Mouse (Mus musculus) midbrain, embryonic 14.5 days (tissue): ENCODE measurements around the gene Bcl2. TPM values are rescaled to one million over a fixed set of nuclear protein-coding genes. Genes with fewer than 3 reads are reported as not detected.

Source experiments
- ATAC-seq: fragments of 200-750 bp; cut with Nextera tagmentation; 2 replicates; pipeline ENCODE4 v1.8.0; 2017; ENCODE audit warnings: moderate number of reproducible peaks, moderate library complexity; ENCODE audit not compliant: low FRiP score, low TSS enrichment
- DNase-seq: peaks from one replicate; pipeline ENCODE4 v3.0.0-alpha.2; 2015
- H3K27ac ChIP-seq: fragments of 300-500 bp; sonication (generic); replicated peaks from 2 replicates; pipeline ENCODE4 v1.5.1; 2014; ENCODE audit warnings: mild to moderate bottlenecking, low read depth, low read length, moderate library complexity
- H3K27me3 ChIP-seq: fragments of 300-500 bp; sonication (generic); 2 replicates; pipeline ENCODE4 v1.6.1; 2014; ENCODE audit warnings: low read length, control low read depth, mixed read lengths; ENCODE audit not compliant: control insufficient read depth, insufficient read depth
- H3K36me3 ChIP-seq: fragments of 300-500 bp; sonication (generic); 2 replicates; pipeline ENCODE4 v1.6.1; 2014; ENCODE audit warnings: low read length, control low read depth; ENCODE audit not compliant: control insufficient read depth, insufficient read depth
- H3K4me1 ChIP-seq: fragments of 300-500 bp; sonication (generic); 2 replicates; pipeline ENCODE4 v1.6.1; 2014; ENCODE audit warnings: mild to moderate bottlenecking, antibody characterized with exemption, low read length, control low read depth; ENCODE audit not compliant: control insufficient read depth, insufficient read depth
- H3K4me2 ChIP-seq: fragments of 300-500 bp; sonication (generic); 2 replicates; pipeline ENCODE4 v1.6.1; 2014; ENCODE audit warnings: mild to moderate bottlenecking, low read length, moderate library complexity
- H3K4me3 ChIP-seq: fragments of 300-500 bp; sonication (generic); replicated peaks from 2 replicates; pipeline ENCODE4 v1.5.1; 2014; ENCODE audit warnings: low read depth, low read length
- H3K9ac ChIP-seq: fragments of 300-500 bp; sonication (generic); replicated peaks from 2 replicates; pipeline ENCODE4 v1.6.1; 2014; ENCODE audit warnings: mild to moderate bottlenecking, low read length, moderate library complexity
- H3K9me3 ChIP-seq: fragments of 300-500 bp; sonication (generic); 2 replicates; pipeline ENCODE4 v1.6.1; 2016; ENCODE audit warnings: low read length, control low read depth, mixed read lengths; ENCODE audit not compliant: control insufficient read depth
- WGBS: fragments of 180-500 bp; shearing (Covaris S2); extraction: QIAGEN DNeasy Blood & Tissue Kit; methylation state at CpG from one replicate; pipeline ENCODE4 v1.1.7; 2014; 5-methylcytosine and 5-hydroxymethylcytosine counted together
- polyA plus RNA-seq: library from polyadenylated mRNA; unstranded; fragments of >200 nt; fragmentation: Nextera tagmentation; extraction: Ambion mirVana; gene quantifications from 2 replicates; pipeline ENCODE4 v1.2.1, GENCODE M21; 2014

Bcl2 gene
- polyA plus RNA-seq, 1 experiment from 2014 or later, result 10.7 TPM

DNA sequence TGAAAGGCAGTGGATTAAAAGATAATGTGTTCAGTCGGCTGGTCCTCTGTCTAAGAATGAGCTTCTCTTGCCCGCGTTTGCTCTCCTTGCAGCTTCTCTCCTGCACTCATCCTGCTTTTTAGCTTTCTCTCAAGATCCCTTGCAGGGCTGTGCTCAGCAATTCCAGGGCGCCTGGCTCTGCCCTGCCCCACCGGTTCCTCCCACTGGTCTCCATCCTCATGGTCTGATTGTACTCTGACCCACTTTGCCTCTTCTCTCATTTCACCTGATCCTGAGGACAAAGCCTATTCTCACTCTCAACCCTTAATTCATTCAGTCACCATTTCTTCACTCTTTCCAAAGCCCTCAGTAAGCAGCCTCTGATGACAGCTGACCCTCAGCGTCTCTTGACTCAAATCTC lies 102.8 kb downstream of the Bcl2 start:
- no peak for ATAC-seq
- no peak overlapping the region for H3K4me3 ChIP-seq
- WGBS, result 46% methylated on average over 6 of the region's 6 CpGs
- no peak overlapping the region for H3K4me2 ChIP-seq
- H3K36me3 ChIP-seq, result no peaks in the 10 kb centered on the region
- H3K27ac ChIP-seq, result no peak overlapping the region
- DNase-seq, result no peak
- H3K27me3 ChIP-seq, result no peaks in the 10 kb centered on the region
- H3K9me3 ChIP-seq, result no peaks in the 10 kb centered on the region
- H3K4me1 ChIP-seq, result no peaks in the 10 kb centered on the region
- no peak overlapping the region for H3K9ac ChIP-seq

DNA sequence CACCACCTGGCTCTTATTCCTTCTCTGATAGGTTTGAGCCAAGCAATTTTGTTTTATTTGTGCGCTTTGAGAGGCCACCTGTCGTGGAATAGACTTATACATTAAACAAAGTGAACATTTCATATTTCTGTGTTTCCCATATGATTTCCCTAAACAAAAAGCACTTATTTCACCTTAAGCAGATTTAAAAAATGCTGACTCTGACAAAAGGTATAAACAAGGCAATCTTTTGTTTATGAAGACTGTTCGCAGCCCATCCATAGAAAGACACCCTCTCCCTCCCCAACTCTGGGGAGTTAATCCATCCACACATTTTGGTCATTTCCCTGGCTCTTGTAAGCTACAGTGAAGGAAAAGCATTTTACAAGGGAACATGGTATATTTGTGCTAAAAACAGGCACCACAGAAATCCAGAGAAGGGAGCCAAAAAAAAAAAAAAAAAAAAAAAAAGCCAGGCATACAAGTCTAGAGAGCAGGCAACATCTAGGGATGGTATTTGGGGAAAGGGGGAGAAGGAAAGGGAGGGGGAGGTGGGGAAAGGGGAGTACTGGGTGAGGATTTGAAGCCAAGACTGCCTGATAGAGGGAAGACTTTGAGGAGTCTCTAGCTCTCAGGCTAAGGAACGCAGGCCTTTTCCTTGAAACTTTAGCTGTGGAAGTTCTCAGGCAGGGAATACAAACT lies 105.8 kb downstream of the Bcl2 start:
- no peak overlapping the region for H3K27ac ChIP-seq
- WGBS, result 94% methylated on average over 4 of the region's 4 CpGs
- no peak overlapping the region for H3K4me2 ChIP-seq
- no peaks in the 10 kb centered on the region for H3K27me3 ChIP-seq
- H3K4me3 ChIP-seq, result no peak overlapping the region
- no peaks in the 10 kb centered on the region for H3K36me3 ChIP-seq
- no peak for DNase-seq
- no peaks in the 10 kb centered on the region for H3K9me3 ChIP-seq
- H3K9ac ChIP-seq, result no peak overlapping the region
- peaks cover 6% of the 10 kb centered on the region for H3K4me1 ChIP-seq
- no peak for ATAC-seq

DNA sequence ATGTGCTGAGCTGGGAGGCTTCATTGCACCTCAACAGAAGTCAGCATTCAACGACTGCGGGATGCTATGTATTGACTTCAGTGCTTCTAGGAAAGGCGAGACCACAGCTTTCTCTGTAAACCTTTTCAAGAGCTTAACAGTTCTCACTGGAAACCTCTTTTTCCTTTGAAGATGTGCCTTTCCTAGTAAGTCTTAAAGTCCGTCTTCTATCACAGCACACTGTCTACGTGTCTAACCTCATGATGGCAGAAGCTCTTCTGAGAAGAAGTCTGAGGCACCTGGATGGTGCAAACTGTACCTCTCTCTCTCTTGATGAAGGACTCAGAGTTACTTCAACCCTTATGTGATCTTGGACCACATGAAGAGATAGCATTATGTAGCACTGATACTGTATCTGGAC lies 107.1 kb downstream of the Bcl2 start:
- DNase-seq, result no peak
- no peak overlapping the region for H3K4me3 ChIP-seq
- no peaks in the 10 kb centered on the region for H3K36me3 ChIP-seq
- no peak overlapping the region for H3K9ac ChIP-seq
- no peaks in the 10 kb centered on the region for H3K27me3 ChIP-seq
- WGBS, result 81% methylated on average over 5 of the region's 5 CpGs
- H3K27ac ChIP-seq, result no peak overlapping the region
- no peaks in the 10 kb centered on the region for H3K9me3 ChIP-seq
- ATAC-seq, result no peak
- no peak overlapping the region for H3K4me2 ChIP-seq
- peaks cover 12% of the 10 kb centered on the region for H3K4me1 ChIP-seq

DNA sequence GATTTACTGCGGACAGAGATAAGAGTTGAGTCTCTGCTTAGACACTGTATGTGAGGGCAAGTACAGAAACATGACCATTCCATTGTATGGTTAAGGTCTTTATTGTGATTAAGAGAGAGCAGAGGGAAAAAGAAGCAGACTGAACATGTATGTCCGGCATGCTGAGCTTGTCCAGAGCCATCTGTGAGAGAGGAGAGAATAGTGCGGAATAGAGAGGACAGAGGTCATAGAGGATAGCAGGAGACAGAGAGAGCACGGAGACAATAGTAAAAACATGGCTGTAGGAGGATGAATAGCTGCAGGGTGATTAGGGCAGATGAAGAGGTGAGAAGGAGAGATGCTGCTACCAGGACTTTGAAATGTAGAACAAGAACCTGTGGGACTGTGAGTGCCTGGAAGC lies 110.7 kb downstream of the Bcl2 start:
- 60% methylated on average over 4 of the region's 4 CpGs for WGBS
- Histone ChIP-seq H3K9ac (no peak overlapping the region), H3K9me3 (no peaks in the 10 kb centered on the region), H3K27me3 (no peaks in the 10 kb centered on the region), H3K4me2 (no peak overlapping the region), H3K4me3 (no peak overlapping the region), H3K4me1 (peaks cover 12% of the 10 kb centered on the region), H3K36me3 (no peaks in the 10 kb centered on the region), H3K27ac (peak overlapping the region; percentile 64)
- no peak for ATAC-seq
- DNase-seq, result no peak

DNA sequence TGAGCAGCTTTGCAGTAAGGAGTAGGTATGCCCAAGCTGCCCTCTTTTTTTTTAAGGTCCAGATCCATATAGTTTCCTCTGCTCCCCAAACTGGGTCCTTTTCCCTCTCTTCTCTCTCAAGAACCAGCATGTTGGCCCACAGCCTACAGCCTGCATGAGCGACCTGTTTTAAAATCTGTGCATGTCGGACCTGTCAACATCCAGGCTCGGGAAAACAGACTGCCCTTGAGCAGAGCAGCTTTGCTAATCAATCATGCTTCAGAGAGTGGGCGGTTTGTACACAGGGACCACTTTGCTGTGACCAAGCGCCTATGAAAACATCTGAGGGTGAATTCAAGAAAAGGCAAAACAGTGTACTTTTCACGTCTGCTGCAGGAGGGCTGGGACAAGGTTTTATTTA lies 111.1 kb downstream of the Bcl2 start:
- Histone ChIP-seq H3K9ac (no peak overlapping the region), H3K27ac (peak overlapping the region; percentile 64), H3K4me2 (no peak overlapping the region), H3K9me3 (no peaks in the 10 kb centered on the region), H3K27me3 (no peaks in the 10 kb centered on the region), H3K4me1 (peaks cover 12% of the 10 kb centered on the region), H3K36me3 (no peaks in the 10 kb centered on the region), H3K4me3 (no peak overlapping the region)
- DNase-seq (peak; percentile 64), ATAC-seq (0 out of 2 replicates have a peak, but pooled peaks have one; percentile 26)
- 27% methylated on average over 6 of the region's 6 CpGs for whole genome bisulfite sequencing

DNA sequence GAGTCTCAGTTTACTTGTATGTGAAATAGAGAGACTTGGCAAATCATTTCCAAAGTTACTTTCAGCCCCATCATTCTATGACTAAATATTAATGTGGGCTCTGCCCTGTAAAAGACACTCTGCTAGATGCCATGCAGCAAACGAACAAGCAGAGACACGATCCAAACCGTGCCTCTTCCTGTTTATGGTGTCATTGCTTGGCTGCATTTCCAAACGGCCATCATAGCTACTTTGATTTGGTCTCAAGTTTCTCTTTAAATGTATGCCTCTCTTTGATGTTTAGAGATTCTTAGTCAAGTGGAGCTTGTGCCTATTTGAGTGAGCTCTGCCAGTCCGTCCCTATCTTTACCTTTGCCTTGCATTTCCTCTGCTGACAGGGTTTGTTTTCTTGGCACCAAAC lies 111.5 kb downstream of the Bcl2 start:
- H3K27ac ChIP-seq, result peak overlapping the region; percentile 49; the same call in 1 of the 2 replicates
- no peaks in the 10 kb centered on the region for H3K9me3 ChIP-seq
- H3K4me3 ChIP-seq, result no peak overlapping the region
- ATAC-seq, result no peak
- H3K36me3 ChIP-seq, result no peaks in the 10 kb centered on the region
- no peak overlapping the region for H3K9ac ChIP-seq
- H3K4me2 ChIP-seq, result no peak overlapping the region
- no peak for DNase-seq
- H3K4me1 ChIP-seq, result peaks cover 12% of the 10 kb centered on the region
- WGBS, result 62% methylated on average over 5 of the region's 5 CpGs
- no peaks in the 10 kb centered on the region for H3K27me3 ChIP-seq

DNA sequence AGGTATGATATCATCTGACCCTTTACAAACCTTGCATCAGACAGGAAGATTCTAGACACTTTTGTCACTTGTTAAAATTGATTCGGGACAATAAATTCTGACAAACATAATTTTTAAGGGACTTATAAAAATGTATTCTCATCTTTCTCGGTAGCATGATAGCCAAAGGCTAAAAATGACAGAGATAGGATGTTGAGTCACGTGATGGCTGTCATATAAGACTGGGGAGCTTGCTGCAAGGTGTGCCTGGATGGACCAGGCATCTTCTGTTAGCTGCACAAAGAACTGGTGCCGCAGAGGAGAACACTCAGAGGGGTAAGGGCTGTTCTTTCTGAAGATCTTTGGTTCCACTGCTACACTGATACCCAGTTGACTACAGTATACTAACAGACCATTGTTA lies 112.8 kb downstream of the Bcl2 start:
- peaks cover 12% of the 10 kb centered on the region for H3K4me1 ChIP-seq
- WGBS, result 95% methylated on average over 4 of the region's 4 CpGs
- H3K4me2 ChIP-seq, result no peak overlapping the region
- no peak for ATAC-seq
- DNase-seq, result no peak
- no peak overlapping the region for H3K27ac ChIP-seq
- no peak overlapping the region for H3K9ac ChIP-seq
- H3K36me3 ChIP-seq, result no peaks in the 10 kb centered on the region
- H3K9me3 ChIP-seq, result no peaks in the 10 kb centered on the region
- H3K27me3 ChIP-seq, result no peaks in the 10 kb centered on the region
- H3K4me3 ChIP-seq, result no peak overlapping the region

DNA sequence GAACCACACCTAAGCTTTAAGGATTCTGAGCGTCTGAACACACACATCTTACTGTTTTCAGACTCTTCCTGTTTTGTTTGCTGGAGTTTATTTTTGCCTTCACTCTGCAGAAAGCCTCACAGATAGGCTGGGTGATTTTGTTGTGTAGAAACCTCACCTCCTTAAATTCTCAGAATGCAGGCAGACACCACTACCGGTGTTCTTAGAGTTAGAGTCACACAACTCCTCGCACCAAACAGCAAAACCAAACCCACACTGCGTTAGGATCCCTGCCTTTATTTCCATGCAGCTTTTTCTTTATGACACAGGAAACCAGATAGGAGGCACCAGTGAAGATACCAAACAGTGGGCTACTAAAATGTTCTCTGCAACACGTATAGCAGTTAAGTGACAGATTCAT lies 113.2 kb downstream of the Bcl2 start:
- H3K4me3 ChIP-seq, result no peak overlapping the region
- 93% methylated on average over 5 of the region's 5 CpGs for WGBS
- no peak overlapping the region for H3K9ac ChIP-seq
- H3K4me1 ChIP-seq, result peaks cover 12% of the 10 kb centered on the region
- no peaks in the 10 kb centered on the region for H3K9me3 ChIP-seq
- no peak overlapping the region for H3K27ac ChIP-seq
- H3K27me3 ChIP-seq, result no peaks in the 10 kb centered on the region
- H3K4me2 ChIP-seq, result no peak overlapping the region
- no peak for ATAC-seq
- no peak for DNase-seq
- H3K36me3 ChIP-seq, result no peaks in the 10 kb centered on the region

DNA sequence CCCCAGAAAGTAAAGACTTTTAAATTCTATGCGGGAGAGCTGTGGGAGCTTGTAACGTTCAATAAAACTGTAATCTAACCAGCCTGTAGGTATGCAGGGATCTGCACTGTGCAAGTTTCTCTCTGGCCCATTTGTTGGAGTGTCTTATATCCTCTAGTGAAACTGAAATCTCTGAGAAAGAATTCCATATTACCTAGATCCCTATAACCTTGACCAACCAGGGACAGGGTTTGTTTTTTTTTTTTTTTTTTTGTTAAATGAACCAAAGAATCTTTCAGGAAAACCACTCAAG lies 115.8 kb downstream of the Bcl2 start:
- WGBS, result 87% methylated on average over 2 of the region's 2 CpGs
- no peaks in the 10 kb centered on the region for H3K9me3 ChIP-seq
- no peak for ATAC-seq
- H3K27ac ChIP-seq, result no peak overlapping the region
- H3K36me3 ChIP-seq, result no peaks in the 10 kb centered on the region
- peaks cover 6% of the 10 kb centered on the region for H3K4me1 ChIP-seq
- no peak for DNase-seq
- H3K4me3 ChIP-seq, result no peak overlapping the region
- H3K4me2 ChIP-seq, result no peak overlapping the region
- no peak overlapping the region for H3K9ac ChIP-seq
- H3K27me3 ChIP-seq, result no peaks in the 10 kb centered on the region
